In the genomic region with DNA sequence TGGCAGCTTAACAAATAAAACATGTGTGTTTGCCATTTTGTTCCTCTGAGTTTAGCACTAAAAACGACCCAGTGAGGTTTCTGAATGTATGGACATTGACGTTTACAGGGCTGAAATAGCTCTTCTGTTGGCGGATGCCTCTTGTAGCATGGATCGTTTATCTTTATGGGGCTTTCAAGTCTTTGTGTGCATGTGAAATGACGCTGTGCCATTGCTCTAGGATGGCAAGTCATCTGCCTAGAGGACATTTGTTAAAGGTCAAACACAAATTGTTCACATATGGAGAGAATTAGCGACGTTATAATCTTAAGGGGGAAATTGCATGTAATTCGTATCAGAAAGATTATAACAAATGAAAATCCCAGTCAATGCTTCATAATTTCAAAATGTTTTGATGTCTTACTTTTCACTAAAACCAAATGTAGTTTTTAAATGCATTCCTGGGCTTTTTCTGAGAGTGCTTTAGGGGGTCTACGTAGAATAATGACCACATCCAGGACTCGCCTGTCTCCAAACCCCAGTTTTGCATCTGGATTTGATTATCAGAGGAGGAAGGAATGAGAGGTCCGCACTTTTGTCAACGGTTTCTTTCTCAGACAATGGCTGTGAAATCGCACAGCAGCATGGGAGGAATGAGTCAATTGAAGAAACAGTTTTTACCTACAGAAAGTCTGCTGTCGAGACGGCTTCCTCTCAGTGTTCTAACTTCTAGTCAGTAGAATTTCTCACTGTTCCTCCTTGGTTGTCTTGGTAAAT, we compare ENCODE assay signal across 17 mouse cellular contexts. TPM values are rescaled to one million over a fixed set of nuclear protein-coding genes. Genes with fewer than 3 reads are reported as not detected.
DNase-seq lines count a peak whose midpoint lies in the region; ATAC-seq and TF ChIP-seq lines count a peak whose summit lies in the region.
"Had no signal": no experiment of that assay in that cellular context is flagged by ENCODE, and none has a peak within 500 bp of the region (broad histone marks: within the 10 kb centered on the region; RNA-seq: fewer than 3 reads in every experiment).

No protein-coding gene starts in this region.

- H3K36me3 ChIP-seq in CH12.LX (replicated peaks in 1 of 2; ENCODE audit: control insufficient read depth in 1 of 2, insufficient read depth in 1 of 2, low read length in 1 of 2) = no peaks in the 10 kb centered on the region
- no peaks in the 10 kb centered on the region for H3K36me3 ChIP-seq in embryonic facial prominence, embryonic 13.5 days
- H3K36me3 ChIP-seq in limb, embryonic 13.5 days = no peaks in the 10 kb centered on the region
- H3K36me3 ChIP-seq: heart, embryonic 15.5 days; kidney, embryonic 15.5 days had no signal

- TF ChIP-seq RAD21 in CH12.LX (IDR thresholded peaks at IDR 0.05; ENCODE audit: low read depth, low read length) = no peak

- H3K9ac ChIP-seq in CH12.LX (ENCODE audit: insufficient read depth, low read depth) = no peak overlapping the region
- no peak overlapping the region for H3K9ac ChIP-seq in embryonic facial prominence, embryonic 13.5 days
- no peak overlapping the region for H3K9ac ChIP-seq in limb, embryonic 13.5 days
- H3K9ac ChIP-seq: heart, embryonic 15.5 days; kidney, embryonic 15.5 days had no signal

- in situ Hi-C loops in CH12.LX (cut with MboI; ENCODE audit: low pct_ligation_motif_present, low pct_unique_long_range_greater_than_20kb, low sequenced_read_pairs) = no loop called here

- H3K27ac ChIP-seq in CH12.LX (ENCODE audit: insufficient read depth, low read depth) = no peak overlapping the region
- H3K27ac ChIP-seq in embryonic facial prominence, embryonic 13.5 days = peak overlapping the region; percentile 63
- peak overlapping the region; percentile 88 for H3K27ac ChIP-seq in limb, embryonic 13.5 days
- H3K27ac ChIP-seq: heart, embryonic 15.5 days; kidney, embryonic 15.5 days; macrophage had no signal

- no peak for TF ChIP-seq EP300 in CH12.LX (IDR thresholded peaks at IDR 0.05; ENCODE audit: low read length)

- H3K27me3 ChIP-seq in CH12.LX (replicated peaks) = no peaks in the 10 kb centered on the region
- no peaks in the 10 kb centered on the region for H3K27me3 ChIP-seq in embryonic facial prominence, embryonic 13.5 days
- no peaks in the 10 kb centered on the region for H3K27me3 ChIP-seq in limb, embryonic 13.5 days
- H3K27me3 ChIP-seq: heart, embryonic 15.5 days; kidney, embryonic 15.5 days had no signal

- peaks cover 0 to 2% of the 10 kb centered on the region in 2 experiments; a peak in 2 of 4 replicates for H3K4me1 ChIP-seq in CH12.LX (ENCODE audit: control insufficient read depth in 1 of 2, insufficient read depth in 2 of 2)
- H3K4me1 ChIP-seq in embryonic facial prominence, embryonic 13.5 days = peaks cover 28% of the 10 kb centered on the region
- H3K4me1 ChIP-seq in limb, embryonic 13.5 days = peaks cover 39% of the 10 kb centered on the region
- H3K4me1 ChIP-seq: heart, embryonic 15.5 days had no signal

- no peak for TF ChIP-seq POLR2A in CH12.LX (IDR thresholded peaks at IDR 0.05; ENCODE audit: low read depth, low read length)

- no peak for TF ChIP-seq CTCF in CH12.LX (conservative IDR thresholded peaks at IDR 0.05 in 1 of 2, IDR thresholded peaks at IDR 0.05 in 1 of 2; ENCODE audit: low read depth in 2 of 2, low read length in 2 of 2)

- H3K9me3 ChIP-seq in CH12.LX (replicated peaks; ENCODE audit: low read length) = no peaks in the 10 kb centered on the region
- no peaks in the 10 kb centered on the region for H3K9me3 ChIP-seq in embryonic facial prominence, embryonic 13.5 days
- no peaks in the 10 kb centered on the region for H3K9me3 ChIP-seq in limb, embryonic 13.5 days
- H3K9me3 ChIP-seq: heart, embryonic 15.5 days; kidney, embryonic 15.5 days had no signal

- no peak for DNase-seq in CH12.LX (ENCODE audit: extremely low read depth)
- DNase-seq in ovary, adult 18-20 months (ENCODE audit: low spot score) = no peak
- DNase-seq in ovary, postnatal 14 days (ENCODE audit: low spot score) = no peak
- DNase-seq in adrenal gland, postnatal 36 days = no peak
- DNase-seq: cerebellum, adult 8-10 months; lung, adult 2 months; thymus, postnatal 4 days had no signal

- H3K4me2 ChIP-seq in CH12.LX (ENCODE audit: insufficient read depth, low read depth, poor library complexity, severe bottlenecking) = no peak overlapping the region
- H3K4me2 ChIP-seq in embryonic facial prominence, embryonic 13.5 days = 0 out of 2 replicates have a peak overlapping the region, but pooled peaks have one; percentile 1
- no peak overlapping the region for H3K4me2 ChIP-seq in limb, embryonic 13.5 days (replicated peaks)
- H3K4me2 ChIP-seq: heart, embryonic 15.5 days; kidney, embryonic 15.5 days had no signal

- peak; percentile 20 for ATAC-seq in CD4-positive, CD25-positive, alpha-beta regulatory T cell, adult 4 months
- no peak for ATAC-seq in embryonic facial prominence, embryonic 13.5 days (ENCODE audit: insufficient number of reproducible peaks, insufficient read depth, low FRiP score, low TSS enrichment, low read depth)
- peak; percentile 80; the same call in 1 of the 2 replicates for ATAC-seq in limb, embryonic 13.5 days (ENCODE audit: low FRiP score, low read depth)
- ATAC-seq: inflammation-experienced regulatory T-cells, adult 6 months had no signal

- 22% methylated on average over 15 of the region's 15 CpGs for WGBS in embryonic facial prominence, embryonic 13.5 days
- 12% methylated on average over 15 of the region's 15 CpGs for WGBS in limb, embryonic 13.5 days

- H3K4me3 ChIP-seq in CH12.LX (replicated peaks in 1 of 3; ENCODE audit: low read depth in 2 of 3, low read length in 2 of 3, poor library complexity in 1 of 3) = no peak overlapping the region
- no peak overlapping the region for H3K4me3 ChIP-seq in embryonic facial prominence, embryonic 13.5 days
- H3K4me3 ChIP-seq in limb, embryonic 13.5 days = no peak overlapping the region
- H3K4me3 ChIP-seq: heart, embryonic 15.5 days; kidney, embryonic 15.5 days had no signal

- H3K79me2 ChIP-seq in CH12.LX (replicated peaks; ENCODE audit: control insufficient read depth, extremely low read depth, insufficient read depth, poor library complexity, severe bottlenecking) = no peaks in the 10 kb centered on the region

- dilution Hi-C loops in CH12.LX (cut with MboI; ENCODE audit: extremely low pct_ligation_motif_present, extremely low pct_unique_long_range_greater_than_20kb, low sequenced_read_pairs) = no loop called here

TF ChIP-seq in CH12.LX, 34 proteins besides CTCF, POLR2A, EP300 and RAD21:
- peak; percentile 43; the same call in 1 of the 2 replicates for TF ChIP-seq JUND (conservative IDR thresholded peaks at IDR 0.05; ENCODE audit: low read depth, low read length)
- no peak for TF ChIP-seq CHD1 (IDR thresholded peaks at IDR 0.05; ENCODE audit: low read depth, low read length)
- TF ChIP-seq IRF4 (IDR thresholded peaks at IDR 0.05; ENCODE audit: low read depth, low read length) = peak; percentile 49; the same call in 1 of the 2 replicates

RNA-seq across cellular contexts. Expression of a gene that starts 21.3 kb away (rescaled TPM):
- not detected for polyA plus RNA-seq in CD4-positive, CD25-positive, alpha-beta regulatory T cell, adult 4 months (2017; shearing (Covaris generic))
- total RNA-seq in CH12.LX (2012; rRNA removed) = not detected in 2 replicates
- total RNA-seq in CH12.LX (2014; rRNA removed) = not detected in 2 replicates
- not detected in 2 replicates for polyA plus RNA-seq in CH12.LX (2012; ENCODE audit: insufficient read length, low read depth)
- not detected in 2 replicates for polyA plus RNA-seq in embryonic facial prominence, embryonic 13.5 days (2015; fragmentation: Nextera tagmentation; extraction: Ambion mirVana)
- polyA plus RNA-seq in limb, embryonic 13.5 days (2015; fragmentation: Nextera tagmentation; extraction: Ambion mirVana) = not detected in 2 replicates
- not detected for total RNA-seq in adrenal gland, postnatal 36 days (2021)
- total RNA-seq: granulocyte monocyte progenitor cell, adult 5-6 weeks had no signal
- polyA plus RNA-seq: heart, embryonic 15.5 days; inflammation-experienced regulatory T-cells, adult 6 months; lung, adult 2 months; macrophage; small intestine, adult 2 months; stomach, embryonic 14.5 days had no signal

RNA-seq across cellular contexts. Expression of a gene that starts 27.0 kb away (rescaled TPM):
- not detected for polyA plus RNA-seq in CD4-positive, CD25-positive, alpha-beta regulatory T cell, adult 4 months (2017; shearing (Covaris generic))
- total RNA-seq in CH12.LX (2012; rRNA removed) (not detected in 2 replicates), CH12.LX (2014; rRNA removed) (not detected in 2 replicates)
- not detected in 2 replicates for polyA plus RNA-seq in CH12.LX (2012; ENCODE audit: insufficient read length, low read depth)
- polyA plus RNA-seq in embryonic facial prominence, embryonic 13.5 days (2015; fragmentation: Nextera tagmentation; extraction: Ambion mirVana) = 0.42 and 1.5 TPM in 2 replicates
- 0.59 and 1.1 TPM in 2 replicates for polyA plus RNA-seq in limb, embryonic 13.5 days (2015; fragmentation: Nextera tagmentation; extraction: Ambion mirVana)
- not detected for total RNA-seq in adrenal gland, postnatal 36 days (2021)
- polyA plus RNA-seq: heart, embryonic 15.5 days; lung, adult 2 months; macrophage; small intestine, adult 2 months had no signal
